In genomic region chrX:99408804-99409203, GRCm38 (mm10) we compare ENCODE assay signal across 13 mouse cellular contexts.
"Had no signal": no experiment of that assay in that cellular context is flagged by ENCODE, and none has a peak within 500 bp of the region (broad histone marks: within the 10 kb centered on the region; RNA-seq: fewer than 3 reads in every experiment).

No protein-coding gene starts in this region.

- H3K4me3 ChIP-seq: liver, embryonic 15.5 days; myocyte; neural tube, embryonic 15.5 days had no signal

- H3K4me2 ChIP-seq: liver, embryonic 11.5 days; liver, embryonic 15.5 days; neural tube, embryonic 15.5 days had no signal

- H3K4me1 ChIP-seq: liver, embryonic 15.5 days; neural tube, embryonic 15.5 days had no signal

- DNase-seq: kidney, adult 8-10 months; kidney, postnatal 10 days; left cerebral cortex, postnatal 4 days; lung, adult 2 months; lung, postnatal 36 days; midbrain, embryonic 14.5 days; spleen, adult 18-20 months; thymus, postnatal 4 days had no signal

- H3K27ac ChIP-seq: liver, embryonic 15.5 days; neural tube, embryonic 15.5 days had no signal

- H3K36me3 ChIP-seq: liver, embryonic 15.5 days; neural tube, embryonic 15.5 days had no signal

- H3K9ac ChIP-seq: liver, embryonic 15.5 days; neural tube, embryonic 15.5 days had no signal

- ATAC-seq: lung, postnatal 0 days had no signal

- H3K9me3 ChIP-seq: liver, embryonic 15.5 days; neural tube, embryonic 15.5 days had no signal
